Mouse (Mus musculus): ENCODE results near the gene Rsl24d1. TPM values are rescaled to one million over a fixed set of nuclear protein-coding genes. Genes with fewer than 3 reads are reported as not detected.
A peak's percentile ranks its signal among the peaks of the same experiment; 100 is the strongest.

Rsl24d1 gene
- polyA plus RNA-seq (2015; fragmentation: Nextera tagmentation; extraction: Ambion mirVana): 88.0 and 91.7 TPM in 2 replicates

DNA sequence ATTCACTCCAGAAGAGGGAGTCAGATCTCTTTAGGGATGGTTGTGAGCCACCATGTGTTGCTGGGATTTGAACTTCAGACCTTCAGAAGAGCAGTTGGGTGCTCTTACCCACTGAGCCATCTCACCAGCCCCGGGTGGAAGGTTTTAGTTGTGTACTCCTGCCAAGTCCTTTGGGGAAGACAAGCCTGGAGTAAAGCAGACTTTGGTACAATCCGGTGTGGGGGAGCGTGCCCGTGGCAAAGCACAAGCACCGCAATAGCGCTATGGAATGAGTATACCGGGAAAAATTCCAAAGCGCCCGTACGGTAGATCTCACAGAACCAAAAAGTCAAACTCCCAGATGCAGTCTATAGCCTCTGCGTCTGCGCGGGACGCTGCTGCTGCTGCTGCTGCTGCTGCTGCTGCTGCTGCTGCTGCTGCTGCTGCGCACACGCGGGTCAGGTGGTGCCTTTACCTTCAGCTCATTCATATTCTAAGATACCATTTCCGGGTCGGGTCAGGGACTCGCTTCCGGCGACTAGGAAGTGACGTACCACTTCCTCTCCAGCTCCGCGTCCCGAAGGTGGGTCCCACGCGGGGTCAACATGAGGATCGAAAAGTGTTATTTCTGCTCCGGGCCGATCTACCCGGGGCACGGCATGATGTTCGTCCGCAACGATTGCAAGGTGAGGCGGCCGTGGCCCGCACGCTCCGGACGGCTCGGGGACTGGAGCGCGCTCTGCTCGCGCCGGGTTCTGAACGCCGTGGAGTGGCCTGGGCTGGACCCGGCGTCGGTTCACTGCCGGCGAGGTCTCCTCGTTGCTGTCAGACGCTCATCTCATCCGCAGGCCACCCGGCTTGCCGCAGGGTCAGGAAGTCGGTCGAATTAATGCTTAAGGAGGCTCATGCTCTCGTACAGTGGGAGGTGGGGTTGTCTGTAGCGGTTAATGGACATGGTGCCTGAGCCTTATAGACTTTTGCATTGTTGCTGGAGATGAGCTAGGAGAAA, at the start of gene Rsl24d1:
Rsl24d1 (plus strand) TSS at position 508 of the 988 bp plus-strand sequence.
- peak within 1 kb of the TSS; percentile 98 for H3K4me3 ChIP-seq (ENCODE audit: low read length)
- peak; percentile 97 for ATAC-seq (ENCODE audit: low read depth)
- no peaks in the 10 kb centered on the region for H3K9me3 ChIP-seq (ENCODE audit: control insufficient read depth, low read length)
- WGBS: under 1% methylated on average over 64 of the region's 64 CpGs
- peak within 1 kb of the TSS; percentile 85 for H3K9ac ChIP-seq (ENCODE audit: low read length)
- H3K4me1 ChIP-seq (replicated peaks; ENCODE audit: control insufficient read depth, insufficient read depth, low read length): peaks cover 6% of the 10 kb centered on the region
- peak within 1 kb of the TSS; percentile 65 for H3K27ac ChIP-seq (ENCODE audit: low read length)
- no peaks in the 10 kb centered on the region for H3K27me3 ChIP-seq (ENCODE audit: control insufficient read depth, insufficient read depth, low read depth, low read length)
- H3K4me2 ChIP-seq (ENCODE audit: low read depth, low read length): peak within 1 kb of the TSS; percentile 82
- peaks cover 9% of the 10 kb centered on the region for H3K36me3 ChIP-seq (ENCODE audit: control insufficient read depth, insufficient read depth, low read length)

DNA sequence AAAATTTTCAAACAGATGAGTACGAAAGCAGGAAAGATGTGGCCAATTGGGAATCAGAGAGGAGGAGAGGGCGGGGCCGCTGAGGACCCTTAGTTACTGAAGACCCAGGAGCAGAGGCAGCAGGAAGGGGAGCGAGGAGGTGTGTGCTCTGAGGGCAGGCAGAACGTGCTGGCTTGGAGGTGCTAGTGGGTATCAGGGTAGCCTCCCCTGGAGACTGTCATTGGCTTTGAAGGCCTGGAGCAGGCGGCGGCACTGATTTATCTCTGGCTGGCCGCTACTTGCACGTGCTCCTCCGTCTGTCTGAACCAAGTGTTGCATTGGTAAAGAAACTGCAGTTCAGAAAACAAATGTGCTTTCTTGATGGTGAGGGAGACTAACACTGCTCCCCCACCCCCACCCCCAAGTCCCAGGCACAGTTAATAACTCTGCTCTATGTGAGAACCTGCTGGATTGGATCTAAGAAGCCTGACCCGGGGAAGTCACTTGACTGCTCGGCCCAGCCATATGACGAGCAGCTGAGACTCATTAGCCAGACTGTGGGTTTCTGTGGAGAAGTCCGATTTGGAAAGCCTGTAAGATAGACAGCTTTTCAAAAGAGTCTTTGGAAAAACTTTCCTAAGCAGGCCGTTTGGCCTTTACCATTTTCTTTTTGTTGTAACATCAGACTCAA, 49.5 kb upstream of the Rsl24d1 start:
- Histone ChIP-seq H3K4me3 (ENCODE audit: low read length) (no peak overlapping the region), H3K4me2 (ENCODE audit: low read depth, low read length) (peak overlapping the region; percentile 39), H3K27me3 (ENCODE audit: control insufficient read depth, insufficient read depth, low read depth, low read length) (no peaks in the 10 kb centered on the region), H3K9me3 (ENCODE audit: control insufficient read depth, low read length) (no peaks in the 10 kb centered on the region), H3K9ac (ENCODE audit: low read length) (0 out of 2 replicates have a peak overlapping the region, but pooled peaks have one; percentile 6), H3K4me1 (replicated peaks; ENCODE audit: control insufficient read depth, insufficient read depth, low read length) (peaks cover 19% of the 10 kb centered on the region), H3K27ac (ENCODE audit: low read length) (no peak overlapping the region), H3K36me3 (ENCODE audit: control insufficient read depth, insufficient read depth, low read length) (no peaks in the 10 kb centered on the region)
- 25% methylated on average over 15 of the region's 15 CpGs for WGBS
- ATAC-seq (ENCODE audit: low read depth): no peak

DNA sequence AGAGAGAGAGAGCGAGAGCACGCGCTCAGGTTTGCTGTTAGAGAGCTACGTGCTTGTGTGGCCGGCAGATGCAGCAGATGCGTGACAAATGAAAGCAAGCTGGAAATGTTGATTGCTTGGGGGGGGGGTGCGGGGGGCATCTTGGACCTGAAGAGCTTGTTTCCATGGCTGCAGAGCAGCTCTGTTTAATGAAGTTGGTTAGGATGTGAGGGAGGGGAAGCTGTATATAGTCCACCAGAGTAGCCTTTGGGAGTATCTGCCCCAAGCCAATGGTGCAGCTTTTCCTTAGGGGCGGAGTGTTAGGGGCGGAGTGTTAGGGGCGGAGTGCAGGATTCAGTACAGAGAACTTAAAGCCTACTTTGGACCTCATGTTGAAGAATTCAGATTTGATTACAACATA, 46.1 kb upstream of the Rsl24d1 start:
- no peak overlapping the region for H3K9ac ChIP-seq (ENCODE audit: low read length)
- peaks cover 2% of the 10 kb centered on the region; the same call in 1 of the 2 replicates for H3K9me3 ChIP-seq (ENCODE audit: control insufficient read depth, low read length)
- H3K27ac ChIP-seq (ENCODE audit: low read length): no peak overlapping the region
- H3K4me1 ChIP-seq (replicated peaks; ENCODE audit: control insufficient read depth, insufficient read depth, low read length): peaks cover 19% of the 10 kb centered on the region
- ATAC-seq (ENCODE audit: low read depth): peak; percentile 69
- peak overlapping the region; percentile 36 for H3K4me2 ChIP-seq (ENCODE audit: low read depth, low read length)
- no peaks in the 10 kb centered on the region for H3K27me3 ChIP-seq (ENCODE audit: control insufficient read depth, insufficient read depth, low read depth, low read length)
- H3K36me3 ChIP-seq (ENCODE audit: control insufficient read depth, insufficient read depth, low read length): no peaks in the 10 kb centered on the region
- peak overlapping the region; percentile 11; the same call in 1 of the 2 replicates for H3K4me3 ChIP-seq (ENCODE audit: low read length)
- 34% methylated on average over 9 of the region's 10 CpGs for whole genome bisulfite sequencing

DNA sequence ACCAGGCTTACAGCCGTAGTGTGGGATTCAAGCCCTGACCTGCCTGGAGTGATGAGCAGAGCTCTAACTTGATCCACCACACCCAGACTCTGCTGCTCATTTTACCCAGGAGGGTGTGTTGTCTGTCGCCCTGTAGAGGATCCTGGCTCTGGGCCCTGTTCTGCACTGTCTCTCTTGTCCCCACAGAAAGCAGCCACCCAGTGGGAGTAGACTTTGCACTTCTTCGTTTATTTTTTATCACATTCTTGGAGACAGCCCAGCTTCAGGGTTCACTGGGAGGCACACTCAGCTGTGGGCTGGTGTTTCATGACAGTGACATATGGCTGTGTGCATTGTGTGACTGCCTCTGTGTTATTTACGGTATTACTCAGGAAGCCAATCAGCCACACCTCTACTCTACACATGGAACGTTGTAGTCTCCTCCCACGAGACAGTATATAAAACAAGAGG, 45.0 kb upstream of the Rsl24d1 start:
- H3K36me3 ChIP-seq (ENCODE audit: control insufficient read depth, insufficient read depth, low read length): no peaks in the 10 kb centered on the region
- no peak overlapping the region for H3K9ac ChIP-seq (ENCODE audit: low read length)
- peak overlapping the region; percentile 9; the same call in 1 of the 2 replicates for H3K4me2 ChIP-seq (ENCODE audit: low read depth, low read length)
- peaks cover 2% of the 10 kb centered on the region; the same call in 1 of the 2 replicates for H3K9me3 ChIP-seq (ENCODE audit: control insufficient read depth, low read length)
- H3K27me3 ChIP-seq (ENCODE audit: control insufficient read depth, insufficient read depth, low read depth, low read length): no peaks in the 10 kb centered on the region
- H3K27ac ChIP-seq (ENCODE audit: low read length): peak overlapping the region; percentile 66
- ATAC-seq (ENCODE audit: low read depth): peak; percentile 84
- peaks cover 19% of the 10 kb centered on the region for H3K4me1 ChIP-seq (replicated peaks; ENCODE audit: control insufficient read depth, insufficient read depth, low read length)
- no peak overlapping the region for H3K4me3 ChIP-seq (ENCODE audit: low read length)
- 15% methylated on average over 6 of the region's 6 CpGs for WGBS

DNA sequence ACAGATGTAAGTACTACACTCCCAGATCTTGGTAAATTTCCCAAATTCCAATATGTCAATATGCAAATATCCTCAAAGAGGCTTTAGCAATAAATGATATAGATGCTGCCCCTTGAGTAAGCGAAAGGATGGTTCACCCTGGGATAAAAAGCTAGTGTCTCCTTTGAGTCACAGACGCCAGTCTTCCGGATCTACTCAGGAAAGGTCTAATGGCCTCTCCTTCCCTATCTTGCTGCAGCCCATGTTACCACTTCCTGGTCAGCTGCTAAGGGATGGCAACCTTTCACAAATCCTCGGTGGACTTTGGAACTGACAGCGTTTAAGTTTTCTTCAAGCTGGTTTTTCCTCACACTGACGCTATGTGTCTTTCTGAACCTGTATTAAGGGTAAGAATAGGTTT, 44.5 kb upstream of the Rsl24d1 start:
- ATAC-seq (ENCODE audit: low read depth): peak; percentile 61; the same call in 1 of the 2 replicates
- H3K4me1 ChIP-seq (replicated peaks; ENCODE audit: control insufficient read depth, insufficient read depth, low read length): peaks cover 14% of the 10 kb centered on the region
- no peaks in the 10 kb centered on the region for H3K27me3 ChIP-seq (ENCODE audit: control insufficient read depth, insufficient read depth, low read depth, low read length)
- H3K9me3 ChIP-seq (ENCODE audit: control insufficient read depth, low read length): peaks cover 2% of the 10 kb centered on the region; the same call in 1 of the 2 replicates
- no peaks in the 10 kb centered on the region for H3K36me3 ChIP-seq (ENCODE audit: control insufficient read depth, insufficient read depth, low read length)
- no peak overlapping the region for H3K4me3 ChIP-seq (ENCODE audit: low read length)
- no peak overlapping the region for H3K4me2 ChIP-seq (ENCODE audit: low read depth, low read length)
- WGBS: 64% methylated on average over 6 of the region's 6 CpGs
- peak overlapping the region; percentile 66 for H3K27ac ChIP-seq (ENCODE audit: low read length)
- no peak overlapping the region for H3K9ac ChIP-seq (ENCODE audit: low read length)

DNA sequence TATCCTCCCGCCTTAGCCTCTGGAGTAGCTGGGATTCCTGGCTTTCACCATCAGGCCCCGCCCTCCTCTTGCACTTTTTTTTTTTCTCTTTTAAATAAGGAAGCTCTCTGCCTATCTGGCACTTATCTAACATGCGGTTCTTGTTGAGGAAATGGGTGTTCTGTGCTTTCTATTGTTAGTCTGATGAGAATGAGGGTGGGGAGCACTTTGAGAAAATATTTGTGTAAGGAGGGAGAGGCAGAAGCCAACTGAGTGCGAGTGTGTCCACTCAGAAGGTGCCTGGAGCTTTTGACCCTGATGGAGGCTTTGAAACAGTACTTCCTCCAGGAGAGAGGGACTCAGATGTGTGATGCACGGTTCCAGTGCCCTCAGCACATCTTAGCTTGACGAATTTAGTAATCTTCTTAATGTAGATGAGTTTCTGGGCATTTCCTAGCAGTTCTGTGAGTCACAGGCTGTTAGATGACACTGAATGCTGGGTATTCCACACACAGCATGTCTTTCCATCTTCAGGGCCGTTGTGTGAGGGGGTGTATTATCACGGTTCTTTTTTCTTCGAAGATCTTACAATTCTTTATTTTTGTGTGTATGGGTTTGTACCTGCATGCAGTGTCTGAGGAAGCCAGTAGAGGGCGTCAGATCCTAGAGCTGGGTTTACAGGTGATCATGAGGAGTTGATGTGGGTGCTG, 42.1 kb upstream of the Rsl24d1 start:
- peak overlapping the region; percentile 62 for H3K27ac ChIP-seq (ENCODE audit: low read length)
- no peak for ATAC-seq (ENCODE audit: low read depth)

DNA sequence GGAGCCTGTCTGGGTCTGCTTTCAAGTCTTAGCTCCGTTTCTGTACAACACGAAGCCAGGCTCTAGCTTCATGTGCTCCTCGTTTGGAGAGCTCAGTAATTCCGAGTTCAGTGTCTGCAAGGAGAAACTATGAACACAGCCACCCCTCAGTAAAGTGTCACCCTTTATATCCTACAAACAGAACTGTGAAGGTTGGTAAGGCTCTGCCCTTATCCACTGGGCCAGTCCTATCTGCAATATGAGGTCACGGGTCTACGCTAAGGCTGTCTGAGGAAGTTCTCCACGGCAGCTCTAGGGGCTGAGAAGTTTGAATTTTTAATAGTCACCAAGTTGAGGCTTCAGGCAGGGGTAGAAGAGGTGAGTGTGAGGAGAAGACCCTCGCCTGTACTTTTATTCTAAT, 40.8 kb upstream of the Rsl24d1 start:
- Histone ChIP-seq H3K27me3 (ENCODE audit: control insufficient read depth, insufficient read depth, low read depth, low read length) (no peaks in the 10 kb centered on the region), H3K4me2 (ENCODE audit: low read depth, low read length) (no peak overlapping the region), H3K36me3 (ENCODE audit: control insufficient read depth, insufficient read depth, low read length) (no peaks in the 10 kb centered on the region), H3K27ac (ENCODE audit: low read length) (no peak overlapping the region), H3K9me3 (ENCODE audit: control insufficient read depth, low read length) (peaks cover 2% of the 10 kb centered on the region; the same call in 1 of the 2 replicates), H3K9ac (ENCODE audit: low read length) (no peak overlapping the region), H3K4me1 (replicated peaks; ENCODE audit: control insufficient read depth, insufficient read depth, low read length) (peaks cover 10% of the 10 kb centered on the region), H3K4me3 (ENCODE audit: low read length) (no peak overlapping the region)
- no peak for ATAC-seq (ENCODE audit: low read depth)
- 68% methylated on average over 8 of the region's 8 CpGs for WGBS

More for the DNA sequence above, 42.1 kb upstream of the Rsl24d1 start:
- peaks cover 14% of the 10 kb centered on the region for H3K4me1 ChIP-seq (replicated peaks; ENCODE audit: control insufficient read depth, insufficient read depth, low read length)
- no peaks in the 10 kb centered on the region for H3K27me3 ChIP-seq (ENCODE audit: control insufficient read depth, insufficient read depth, low read depth, low read length)
- 56% methylated on average over 10 of the region's 10 CpGs for WGBS
- H3K4me3 ChIP-seq (ENCODE audit: low read length): no peak overlapping the region
- no peaks in the 10 kb centered on the region for H3K36me3 ChIP-seq (ENCODE audit: control insufficient read depth, insufficient read depth, low read length)
- H3K4me2 ChIP-seq (ENCODE audit: low read depth, low read length): no peak overlapping the region
- H3K9ac ChIP-seq (ENCODE audit: low read length): no peak overlapping the region
- peaks cover 2% of the 10 kb centered on the region; the same call in 1 of the 2 replicates for H3K9me3 ChIP-seq (ENCODE audit: control insufficient read depth, low read length)

DNA sequence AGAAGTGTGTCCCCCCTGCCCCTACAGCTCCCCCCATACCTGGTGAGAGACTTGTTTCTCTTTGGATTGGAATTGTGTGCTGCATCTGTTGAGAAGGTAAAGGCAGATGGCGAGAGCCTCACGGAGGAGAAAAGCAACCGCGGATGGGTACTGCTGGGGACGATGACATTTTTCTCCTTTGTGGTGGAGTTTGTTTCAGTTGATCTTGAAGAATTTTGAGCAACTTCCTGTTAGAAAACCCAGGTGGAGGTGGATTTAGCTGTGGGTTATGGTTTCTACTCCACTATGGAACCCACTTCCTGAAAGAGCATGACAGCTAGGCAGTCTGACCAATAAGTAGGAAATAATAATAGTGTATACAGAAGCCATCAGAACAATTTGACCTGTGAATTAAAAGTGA, 40.1 kb upstream of the Rsl24d1 start:
- no peak for ATAC-seq (ENCODE audit: low read depth)

More for the DNA sequence above, 40.1 kb upstream of the Rsl24d1 start:
- Histone ChIP-seq H3K4me3 (ENCODE audit: low read length) (no peak overlapping the region), H3K9ac (ENCODE audit: low read length) (no peak overlapping the region), H3K36me3 (ENCODE audit: control insufficient read depth, insufficient read depth, low read length) (no peaks in the 10 kb centered on the region), H3K4me2 (ENCODE audit: low read depth, low read length) (no peak overlapping the region), H3K4me1 (replicated peaks; ENCODE audit: control insufficient read depth, insufficient read depth, low read length) (peaks cover 3% of the 10 kb centered on the region; the same call in 1 of the 2 replicates), H3K9me3 (ENCODE audit: control insufficient read depth, low read length) (peaks cover 2% of the 10 kb centered on the region; the same call in 1 of the 2 replicates), H3K27me3 (ENCODE audit: control insufficient read depth, insufficient read depth, low read depth, low read length) (no peaks in the 10 kb centered on the region), H3K27ac (ENCODE audit: low read length) (no peak overlapping the region)
- WGBS: 80% methylated on average over 5 of the region's 5 CpGs

Measured in lung, embryonic 16.5 days (tissue).